Mouse (Mus musculus) c-Kit-negative CD71-positive TER-119-positive erythroid progenitor cells, embryonic 14.5 days (primary cell): ENCODE data around the gene Rab11fip2.

Source experiments
- DNase-seq: peaks from one replicate; pipeline ENCODE4 v3.0.0-alpha.2; 2013; ENCODE audit warnings: low read depth, low spot score

The Rab11fip2 gene

GRCm38 (mm10) chr19:59860799-59861198, 82.7 kb downstream of the Rab11fip2 start:
- no peak for DNase-seq

- no peak for DNase-seq
Measured at GRCm38 (mm10) chr19:59853061-59853460, 90.4 kb downstream of the Rab11fip2 start.
